Mouse (Mus musculus) urinary bladder, postnatal 10 days (tissue): ENCODE data around the gene Nectin1.

Experiments
- DNase-seq: peaks from one replicate; pipeline ENCODE4 v3.0.0; 2022; ENCODE audit warnings: low spot score

Nectin1 gene

DNA sequence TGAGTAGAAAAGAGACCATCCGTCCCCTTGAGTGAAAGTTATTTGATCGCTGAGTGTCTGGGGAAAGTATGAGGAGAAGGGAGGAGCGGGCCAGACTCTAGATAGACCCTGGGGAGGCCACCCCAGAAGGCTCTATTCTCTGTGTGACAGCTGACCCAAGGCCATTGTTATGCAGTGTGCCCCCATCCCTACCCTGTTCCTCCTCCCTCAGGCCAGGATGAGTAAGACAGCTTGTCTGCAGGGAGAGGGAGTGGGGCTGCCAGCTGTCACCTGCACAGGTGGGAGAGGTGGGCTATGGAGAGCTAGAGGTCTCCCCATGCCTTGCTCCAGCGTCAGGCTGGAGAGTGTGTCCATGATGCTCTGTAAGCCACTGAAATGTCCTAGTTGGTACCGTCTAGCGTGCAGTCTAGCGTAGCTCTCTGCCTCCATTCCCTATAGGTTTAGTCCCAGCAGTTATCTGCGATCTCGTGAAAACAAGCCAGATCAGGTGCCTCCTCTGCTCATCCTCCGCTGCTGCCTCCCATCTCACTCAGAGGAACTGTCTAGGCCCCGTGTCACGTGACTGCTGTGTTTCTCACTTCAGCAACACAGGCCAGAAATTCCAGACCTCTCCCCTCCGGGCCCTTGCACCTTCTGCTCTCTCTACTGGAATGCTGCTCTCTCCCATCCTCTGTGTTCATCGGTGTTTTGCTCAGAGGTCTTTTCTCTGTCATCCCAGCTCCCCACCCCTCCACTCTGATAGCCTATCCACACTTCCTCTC is 21.8 kb downstream of the Nectin1 start:
- no peak for DNase-seq

DNA sequence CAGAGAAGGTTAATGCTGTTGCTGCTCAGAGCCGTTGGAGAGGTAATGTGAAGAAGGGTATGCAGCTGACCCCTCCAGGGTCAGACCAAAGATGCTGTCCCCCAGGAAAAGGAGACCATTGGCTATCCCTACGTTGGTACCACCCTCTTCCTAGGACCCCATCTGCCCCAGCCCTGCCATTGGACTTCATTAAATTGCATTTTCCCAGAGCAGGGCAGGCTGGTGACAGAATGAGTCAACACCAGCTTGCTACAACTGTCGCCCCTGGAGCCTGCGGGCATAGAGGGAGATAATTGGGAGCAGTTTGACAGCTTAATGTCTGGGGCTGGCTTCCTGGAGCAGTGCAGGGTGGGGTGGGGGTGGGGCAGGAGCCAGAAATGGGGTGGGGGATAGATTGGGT is 25.0 kb downstream of the Nectin1 start:
- DNase-seq = no peak

DNA sequence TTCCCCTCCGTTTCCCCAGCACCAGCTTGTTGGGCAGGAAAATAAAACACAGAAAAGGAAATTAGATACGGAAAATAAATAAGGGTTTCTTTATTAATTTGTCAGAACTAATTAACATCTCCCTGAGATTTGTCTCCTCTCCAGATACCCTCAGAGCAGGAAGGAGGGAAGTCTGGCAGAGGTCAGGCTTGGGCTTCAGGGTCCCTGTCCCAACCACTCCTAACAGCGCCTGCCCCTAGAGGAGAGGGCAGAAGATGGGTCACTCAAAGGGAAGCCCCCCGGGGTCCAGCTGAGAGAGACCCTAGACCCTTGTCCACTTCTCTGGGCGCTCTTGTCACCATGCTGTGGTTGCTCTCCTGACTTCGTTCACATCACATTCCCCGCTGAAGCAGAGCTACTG is 25.4 kb downstream of the Nectin1 start:
- DNase-seq = no peak

DNA sequence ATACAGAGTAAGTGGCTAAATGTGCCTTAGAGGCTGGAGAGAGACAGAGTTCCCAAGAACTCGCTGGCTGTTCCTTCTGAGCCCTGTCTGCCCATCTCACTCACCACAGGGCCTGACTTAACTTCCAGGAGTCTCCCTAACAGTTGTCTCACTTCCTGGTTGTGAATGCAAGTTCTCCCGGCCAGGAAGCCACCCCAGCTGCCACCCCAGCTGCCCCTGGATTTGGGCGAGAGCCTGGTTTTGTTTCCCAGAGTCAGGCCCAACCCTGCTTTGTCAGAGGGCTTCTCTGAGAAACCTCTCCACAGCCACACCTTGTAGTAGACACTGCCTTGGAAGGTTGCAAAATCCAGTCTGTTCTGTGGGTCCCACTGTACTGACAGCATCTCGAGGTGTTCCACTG is 26.2 kb downstream of the Nectin1 start:
- no peak for DNase-seq

DNA sequence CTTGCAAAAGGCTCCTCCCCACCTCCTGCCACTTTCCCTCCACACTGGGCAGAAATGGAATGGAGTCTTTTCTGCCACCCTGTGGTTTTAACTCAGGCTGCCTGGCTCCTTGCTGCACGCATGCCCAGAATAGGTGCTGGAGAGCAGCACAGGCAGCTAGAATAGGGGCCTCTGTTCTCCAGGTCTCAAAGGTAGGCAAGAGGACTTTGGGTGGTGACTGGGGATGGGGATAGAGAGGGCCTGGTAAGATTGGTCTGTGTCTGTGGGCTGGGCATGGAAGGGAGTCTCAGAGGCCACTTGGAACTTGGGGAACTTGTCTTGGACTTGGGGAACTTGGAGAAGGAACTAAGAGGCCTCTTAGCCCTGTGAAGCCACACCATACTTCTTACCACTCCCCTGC is 27.3 kb downstream of the Nectin1 start:
- DNase-seq = no peak

DNA sequence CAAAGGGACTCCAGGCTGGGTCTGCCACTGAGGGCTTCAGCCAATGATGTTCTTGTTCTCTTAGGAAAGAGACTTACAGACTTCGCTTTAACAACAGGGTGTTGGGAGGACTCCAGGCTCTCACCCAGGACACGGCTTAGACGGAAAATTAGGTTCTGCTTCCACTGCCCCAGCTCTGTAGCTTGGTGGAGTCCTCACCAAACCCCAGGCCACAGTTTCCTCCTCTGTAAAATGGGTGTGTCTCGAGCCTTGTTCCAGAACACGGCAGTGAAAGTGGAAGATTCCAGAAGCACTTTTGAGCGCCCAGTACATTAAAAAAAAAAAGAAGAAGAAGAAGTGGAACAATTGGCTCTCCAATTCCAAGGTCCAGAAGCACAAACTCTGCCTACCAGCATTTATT is 28.7 kb downstream of the Nectin1 start:
- no peak for DNase-seq

DNA sequence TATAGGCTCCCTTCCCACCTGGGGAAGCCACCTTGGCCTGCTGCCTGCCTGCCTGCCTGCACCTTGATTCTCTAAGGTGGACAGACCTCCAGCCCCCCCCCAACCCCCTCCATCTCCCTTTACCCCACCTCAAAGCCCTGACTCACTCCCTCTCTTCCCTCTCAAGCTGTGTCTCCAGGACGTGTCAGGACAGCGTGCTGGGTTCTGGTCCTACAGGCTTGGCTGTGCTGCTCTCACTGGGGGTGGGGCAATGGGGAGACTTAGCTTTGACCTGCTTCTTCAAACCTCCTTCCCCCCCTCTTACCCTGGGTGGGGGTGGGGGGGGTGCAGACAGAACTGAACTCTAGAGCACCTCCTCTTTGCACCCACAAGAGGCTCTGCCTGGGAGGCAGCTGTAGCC is 29.7 kb downstream of the Nectin1 start:
- DNase-seq = no peak

DNA sequence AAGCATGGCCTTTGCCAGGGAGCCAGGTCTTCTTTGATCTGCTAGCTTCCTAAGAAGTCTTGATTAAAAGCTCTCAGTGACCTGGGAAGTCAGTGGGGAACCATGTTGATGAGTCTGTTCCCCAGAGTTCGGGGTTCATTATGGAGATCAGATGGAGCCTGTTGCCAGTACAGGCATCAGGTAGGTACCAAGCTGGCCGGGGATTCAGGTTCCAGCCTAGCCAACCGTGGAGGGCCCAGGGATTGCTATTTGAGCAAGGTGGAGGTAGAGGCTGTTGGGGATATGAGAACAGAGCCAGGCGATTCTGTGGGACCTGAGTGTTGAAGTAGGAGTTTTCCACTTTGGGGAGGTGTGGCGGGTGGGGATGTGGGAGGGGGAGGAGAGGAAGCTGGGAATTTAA is 30.6 kb downstream of the Nectin1 start:
- DNase-seq = no peak

DNA sequence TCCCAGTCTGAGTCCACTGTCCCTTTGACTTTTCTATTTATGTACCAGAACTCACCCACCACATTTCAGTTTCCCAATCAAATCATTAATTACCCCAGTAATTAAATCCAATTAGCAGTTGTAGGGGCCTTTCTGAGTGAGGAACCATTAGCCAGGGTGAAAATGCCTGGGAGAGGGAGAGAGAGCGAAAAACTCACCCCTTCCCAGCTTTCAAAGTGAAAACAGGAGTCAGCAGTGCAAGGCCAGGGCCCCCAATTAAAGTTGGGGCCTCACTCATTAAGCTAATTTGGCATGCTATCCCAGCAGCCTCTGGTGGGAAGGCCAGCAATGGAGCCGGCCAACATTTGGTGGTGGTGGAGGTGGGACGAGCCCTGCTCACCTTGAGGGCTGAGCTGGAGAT is 32.4 kb downstream of the Nectin1 start:
- no peak for DNase-seq

DNA sequence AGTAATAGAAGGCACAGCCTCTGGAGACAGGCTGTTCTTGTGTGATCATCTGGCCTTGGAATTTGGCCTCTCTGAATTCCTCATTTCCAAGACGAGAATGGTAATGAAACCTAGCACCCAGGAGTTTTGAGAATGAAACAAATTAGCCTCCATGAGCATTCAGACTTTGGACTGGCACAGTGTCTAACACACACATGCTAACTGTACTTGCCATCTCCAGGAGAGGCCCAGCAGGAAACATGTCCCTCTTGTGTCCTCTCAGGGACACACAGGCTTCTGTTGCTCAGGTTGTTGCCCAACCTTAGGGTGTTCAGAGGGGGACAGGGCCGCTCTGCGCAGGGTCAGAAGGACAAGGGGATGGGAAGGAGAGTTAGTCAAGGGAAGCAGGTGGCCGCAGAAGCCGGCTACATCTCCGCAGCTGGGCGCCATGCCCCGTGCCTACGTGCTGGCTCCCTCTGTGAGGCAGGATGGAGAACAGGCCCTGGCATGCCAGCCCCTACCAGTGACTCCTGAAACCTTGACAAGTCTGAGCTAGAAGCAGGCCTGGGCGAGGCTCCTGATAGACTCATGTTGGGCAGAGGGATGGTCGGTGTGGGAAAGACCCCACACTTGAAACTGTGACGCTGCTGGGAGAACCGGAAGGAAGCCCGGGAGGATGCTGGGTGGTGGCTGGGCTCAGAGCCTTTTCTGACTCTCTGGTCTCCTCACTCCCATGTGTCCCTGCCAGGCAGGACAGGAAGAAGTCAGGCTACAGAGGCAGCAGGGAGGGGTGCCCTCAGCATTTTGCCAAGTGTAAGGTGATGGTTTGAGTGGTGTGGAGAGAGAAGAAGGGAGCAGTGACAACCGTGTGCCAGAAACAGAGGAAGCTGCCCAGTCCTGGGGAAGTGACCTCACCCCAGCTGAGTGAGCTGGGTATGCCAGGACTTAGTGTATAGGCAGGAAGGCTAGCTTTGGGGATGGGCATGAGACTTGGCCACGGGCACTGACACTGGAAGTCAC is 33.9 kb downstream of the Nectin1 start:
- DNase-seq = no peak

DNA sequence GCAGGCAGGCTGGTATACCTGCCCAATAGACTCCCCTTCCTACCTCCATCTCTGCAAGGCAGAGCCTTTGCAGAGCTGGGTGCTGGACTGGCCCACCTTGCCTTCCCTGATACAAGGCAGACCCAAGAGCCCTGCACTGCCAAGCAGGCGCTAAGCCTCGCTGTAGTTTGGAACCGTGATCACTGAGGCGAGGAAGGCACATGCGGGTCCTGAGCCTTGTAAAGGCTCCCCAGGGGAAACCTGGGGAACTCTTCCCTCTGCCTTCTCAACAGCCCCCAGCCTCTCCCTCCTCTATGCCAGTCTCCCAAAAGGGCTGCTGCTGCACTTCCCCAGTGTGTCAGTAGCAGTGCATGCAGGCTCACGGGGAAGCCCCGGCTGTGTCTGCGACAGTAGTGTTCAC is 37.1 kb downstream of the Nectin1 start:
- no peak for DNase-seq

DNA sequence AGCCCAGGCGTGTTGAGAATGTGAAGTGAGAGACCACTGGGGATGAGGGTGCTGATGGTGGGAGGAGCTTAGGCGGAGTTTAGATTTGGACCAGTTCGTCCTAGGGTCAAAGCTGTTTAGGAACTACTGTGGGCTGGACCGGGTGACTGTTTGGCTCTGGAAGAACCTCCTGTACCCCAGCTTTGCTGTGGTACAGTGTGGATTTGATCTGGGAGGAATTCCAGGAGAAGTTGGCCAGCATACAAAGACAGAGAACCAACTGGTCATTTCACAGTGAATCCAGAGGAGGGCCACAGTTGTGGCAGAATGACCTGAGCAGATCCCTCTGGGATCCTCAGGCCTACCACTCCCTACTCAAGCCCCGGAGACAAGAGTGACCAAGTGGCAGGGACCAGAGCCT is 38.6 kb downstream of the Nectin1 start:
- no peak for DNase-seq

DNA sequence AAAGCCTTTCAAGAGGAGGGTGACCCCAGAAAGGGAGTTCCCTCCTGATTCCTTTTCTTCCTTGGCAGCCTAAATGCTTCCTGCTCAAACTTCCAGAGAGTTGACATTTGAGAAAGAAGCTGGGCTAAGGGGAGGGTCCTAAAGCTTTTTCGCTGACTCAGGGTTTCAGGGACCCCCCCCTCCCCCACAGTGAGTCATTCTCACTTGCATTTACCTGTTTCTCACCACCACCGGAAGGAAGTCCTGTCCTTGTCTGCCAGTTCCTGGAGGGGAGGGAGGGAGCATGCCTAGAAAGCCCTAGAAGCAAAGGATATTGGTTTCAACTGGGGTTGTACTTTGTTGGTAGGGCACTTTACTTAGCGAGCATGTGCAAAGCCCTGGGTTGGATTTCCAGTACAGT is 40.2 kb downstream of the Nectin1 start:
- DNase-seq = no peak

DNA sequence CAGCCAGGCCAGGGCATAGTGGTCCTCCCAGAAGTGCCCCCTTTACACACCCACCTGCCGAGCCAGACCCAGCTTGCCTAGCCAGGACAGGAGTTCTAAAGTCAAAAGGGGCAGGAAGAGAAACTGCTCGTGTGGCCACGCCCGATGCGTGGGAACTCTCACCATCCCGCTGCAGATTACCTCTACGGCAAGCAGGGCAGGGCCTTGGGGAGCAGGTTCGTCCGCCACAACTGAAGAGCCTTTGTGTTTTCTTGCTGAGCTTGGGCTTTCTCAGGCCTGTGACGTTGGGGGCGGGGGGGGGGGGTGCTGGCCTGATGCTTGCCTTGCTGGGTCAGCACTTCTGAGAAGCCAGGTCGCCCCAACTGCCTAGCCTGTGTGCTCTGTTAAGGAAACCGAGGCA is 41.1 kb downstream of the Nectin1 start:
- no peak for DNase-seq

DNA sequence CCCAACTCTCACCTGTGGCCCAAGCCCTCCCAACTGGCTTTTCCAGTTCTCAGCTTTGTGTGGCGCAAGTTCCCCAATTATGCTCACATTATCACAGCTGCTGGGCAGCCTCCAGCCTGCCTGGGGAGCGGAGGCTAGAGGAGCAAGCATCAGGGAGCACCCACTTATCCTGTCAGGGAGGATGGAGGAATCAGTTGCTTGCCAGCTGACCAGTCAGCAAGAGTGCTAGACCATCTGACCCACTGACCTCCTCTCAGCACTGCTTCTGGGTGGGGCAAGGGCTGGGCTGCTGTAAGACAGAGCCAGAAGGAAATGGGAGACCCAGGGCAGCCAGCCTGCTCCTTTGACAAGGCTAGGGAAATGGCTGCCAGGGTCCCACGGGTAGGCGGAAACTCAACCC is 43.8 kb downstream of the Nectin1 start:
- no peak for DNase-seq

DNA sequence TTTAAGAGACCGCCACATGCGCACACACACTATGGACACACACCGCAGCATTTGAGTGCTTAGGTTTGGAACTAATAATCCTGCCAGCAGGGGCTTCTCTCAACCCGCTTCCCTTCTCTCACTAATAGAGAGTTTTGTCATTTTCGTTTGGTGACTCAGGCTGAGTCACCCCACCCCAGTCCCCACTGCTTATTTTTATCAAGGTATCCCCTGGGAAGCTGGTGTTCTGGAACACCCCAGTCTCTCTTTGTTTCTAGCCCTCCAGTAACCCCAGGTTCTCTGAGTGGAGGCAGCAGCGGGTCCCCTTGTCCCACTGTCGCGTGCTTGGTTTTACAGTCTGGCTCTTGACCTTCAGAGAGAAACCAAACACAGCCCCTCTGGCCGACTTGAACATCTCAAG is 48.9 kb downstream of the Nectin1 start:
- DNase-seq = no peak

DNA sequence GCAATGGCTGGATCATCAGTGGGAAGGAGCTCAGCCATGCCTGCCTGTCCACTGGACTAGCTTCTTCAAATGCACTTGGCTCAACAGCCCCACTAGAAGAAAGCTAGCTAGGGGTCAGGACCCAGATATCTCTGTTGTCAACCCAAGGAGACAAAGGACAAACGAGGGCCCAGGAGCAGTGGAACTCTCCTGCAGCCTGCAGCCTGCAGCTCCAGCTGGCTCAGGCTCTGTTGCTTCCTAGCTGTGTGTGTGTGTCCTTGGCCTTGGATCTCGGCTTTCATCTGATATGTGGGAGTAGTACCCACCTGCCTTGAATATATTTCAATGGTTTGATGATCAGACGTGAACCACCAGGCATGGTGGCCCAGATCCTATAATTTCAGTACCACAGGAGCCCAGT is 49.6 kb downstream of the Nectin1 start:
- no peak for DNase-seq

DNA sequence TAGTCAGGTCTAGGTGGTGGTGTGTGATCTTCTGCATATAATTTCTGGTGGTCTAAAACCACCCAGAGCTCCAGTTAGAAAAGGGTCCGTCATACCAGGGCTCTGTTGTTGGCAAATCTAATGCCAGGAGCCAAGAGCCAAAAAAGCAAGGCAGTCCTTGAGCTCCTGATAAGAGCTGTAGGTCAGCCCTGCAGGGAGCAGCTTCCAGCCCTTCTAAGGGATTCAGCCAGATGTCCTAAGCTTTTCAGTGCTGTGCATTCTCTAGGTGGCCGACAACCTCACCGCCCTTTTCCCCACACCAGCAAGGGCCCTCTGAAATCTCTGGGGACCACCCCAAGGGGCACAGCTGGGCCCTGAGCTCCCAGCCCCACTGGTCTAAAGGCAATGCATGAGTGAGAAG is 52.2 kb downstream of the Nectin1 start:
- DNase-seq = no peak

DNA sequence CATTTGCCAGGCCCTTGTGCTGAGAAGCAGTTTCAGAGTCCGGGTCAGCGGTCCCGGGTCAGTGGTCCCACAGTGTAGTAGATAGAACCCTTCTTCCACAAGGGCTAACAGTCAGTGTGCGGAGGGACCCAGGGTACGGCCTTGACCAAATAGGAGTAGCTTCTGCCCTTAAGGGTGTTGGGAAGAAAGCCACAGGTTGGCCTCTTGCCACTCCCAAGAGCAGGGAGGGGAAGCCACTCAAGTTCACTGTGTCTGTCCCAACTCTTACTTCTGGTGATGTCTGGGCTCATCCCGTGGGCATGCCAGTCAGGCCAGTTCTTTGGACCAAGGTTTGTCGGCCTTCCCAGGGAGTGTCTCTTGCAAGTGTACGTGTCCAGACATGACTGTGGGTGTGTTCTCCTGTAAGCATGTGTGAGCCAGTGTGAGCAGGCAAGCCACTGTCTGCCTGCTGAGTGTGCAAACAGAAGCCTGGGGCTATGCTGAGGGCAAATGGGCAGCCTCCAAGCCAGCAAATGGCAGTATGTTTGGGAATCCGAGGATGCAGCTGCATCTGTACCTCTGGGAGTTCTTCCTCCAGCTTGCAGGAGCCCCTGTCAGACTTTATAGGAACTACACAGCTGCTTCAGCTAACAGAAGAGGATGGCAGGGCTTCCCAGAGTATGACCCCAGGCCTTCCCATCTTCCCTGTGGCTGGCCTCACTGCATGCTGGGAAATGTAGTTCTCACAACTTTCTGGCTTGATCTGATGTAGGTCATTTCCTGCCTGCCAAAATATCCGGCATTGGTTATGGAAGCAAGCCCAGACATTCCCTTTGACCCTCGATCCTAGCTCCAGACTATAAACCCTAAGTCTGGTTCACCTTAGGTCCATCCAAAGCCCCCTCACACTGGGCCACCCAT is 53.3 kb downstream of the Nectin1 start:
- no peak for DNase-seq

DNA sequence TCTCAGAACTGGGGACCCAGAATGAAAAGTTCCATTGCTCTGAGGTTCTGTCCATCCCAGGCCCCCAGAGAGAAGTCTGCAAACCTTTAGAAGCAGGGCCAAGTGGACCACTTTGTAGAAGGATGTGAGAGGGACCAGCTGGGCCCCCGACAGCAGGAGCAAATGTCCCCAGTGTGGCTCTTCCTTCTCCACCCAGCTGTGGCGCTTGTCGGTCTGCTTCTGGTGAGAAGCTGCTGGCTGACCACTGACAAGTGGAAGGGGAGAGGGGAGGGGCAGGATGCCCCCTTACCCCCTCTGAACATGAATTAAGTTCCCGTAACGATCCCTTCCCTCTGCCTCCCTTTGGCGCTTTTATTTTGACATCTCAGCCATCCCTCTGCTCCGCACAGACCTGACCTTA is 54.0 kb downstream of the Nectin1 start:
- DNase-seq = no peak

DNA sequence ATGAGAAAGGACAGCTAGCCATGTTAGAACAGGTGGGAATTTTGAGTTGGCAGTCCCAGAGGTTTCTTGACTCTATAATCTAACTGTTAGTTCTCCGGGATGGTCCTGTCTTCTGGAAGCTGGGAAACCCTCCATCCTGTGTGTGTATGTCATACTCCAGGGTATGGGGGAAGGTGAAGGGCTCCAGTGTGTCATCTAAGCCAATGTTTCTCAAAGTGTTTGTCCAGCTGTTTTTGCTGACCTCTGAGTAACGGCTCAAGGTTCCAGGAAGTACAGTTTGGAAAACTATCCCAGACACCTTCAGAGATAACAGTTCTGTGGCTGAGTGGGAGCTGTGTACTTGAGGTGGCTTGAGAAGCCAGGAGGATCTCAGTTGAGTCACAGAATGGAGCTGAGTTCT is 56.7 kb downstream of the Nectin1 start:
- DNase-seq = no peak

DNA sequence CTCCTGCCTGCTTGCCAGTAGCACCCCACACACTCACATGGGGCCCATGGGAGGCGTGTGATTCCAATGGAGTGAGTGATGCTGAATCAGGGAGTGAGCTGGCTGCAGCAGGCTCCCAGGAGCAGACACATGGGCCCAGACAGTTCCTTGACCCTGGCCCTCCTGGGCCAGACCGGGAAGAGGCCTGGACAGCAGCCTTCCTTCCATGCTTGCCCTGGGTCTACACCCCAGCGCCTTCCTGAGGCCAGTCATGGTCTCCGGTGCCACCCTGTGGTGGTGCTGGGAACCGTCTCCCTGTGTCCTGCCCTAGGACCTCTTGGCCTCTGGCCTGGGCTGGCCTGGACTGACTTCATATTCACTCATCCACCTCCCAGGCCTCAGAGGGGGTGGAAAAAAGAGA is 58.1 kb downstream of the Nectin1 start:
- DNase-seq = no peak
